Mouse (Mus musculus) kidney, adult 2 months (tissue): ENCODE results near the gene 6430571L13Rik. TPM values are rescaled to one million over a fixed set of nuclear protein-coding genes. Genes with fewer than 3 reads are reported as not detected.

Experiments
- DNase-seq: peaks from one replicate; pipeline ENCODE4 v3.0.0; 2021
- H3K27ac ChIP-seq: fragments of 200-500 bp; 2 replicates; pipeline ENCODE4 v1.5.1; 2012; ENCODE audit warnings: low read depth, low read length, control low read depth, inconsistent platforms; ENCODE audit not compliant: insufficient read depth
- H3K27me3 ChIP-seq: fragments of 200-500 bp; replicated peaks from 2 replicates; pipeline ENCODE4 v1.6.1; 2012; ENCODE audit warnings: mild to moderate bottlenecking, moderate library complexity, low read length, inconsistent platforms; ENCODE audit not compliant: control insufficient read depth, insufficient read depth
- H3K36me3 ChIP-seq: fragments of 200-500 bp; 2 replicates; pipeline ENCODE4 v1.6.1; 2012; ENCODE audit warnings: mild to moderate bottlenecking, moderate library complexity, low read length, inconsistent platforms; ENCODE audit not compliant: control insufficient read depth, insufficient read depth
- H3K4me1 ChIP-seq: fragments of 200-500 bp; 2 replicates; pipeline ENCODE4 v1.6.1; 2011; ENCODE audit warnings: low read length; ENCODE audit not compliant: control insufficient read depth, insufficient read depth
- H3K4me3 ChIP-seq: fragments of 200-500 bp; 2 replicates; pipeline ENCODE4 v1.5.1; 2011; ENCODE audit warnings: mild to moderate bottlenecking, low read depth, low read length, control low read depth; ENCODE audit not compliant: insufficient read depth
- CTCF ChIP-seq: fragments of 200-500 bp; conservative IDR thresholded peaks from 2 replicates; pipeline ENCODE4 v1.5.1; 2011; ENCODE audit warnings: low read depth, mild to moderate bottlenecking, control low read depth, low read length, moderate library complexity, mixed read lengths; ENCODE audit not compliant: insufficient read depth, insufficient read length
- POLR2A ChIP-seq: fragments of 200-500 bp; IDR thresholded peaks from one replicate; pipeline ENCODE4 v1.6.1; 2011; ENCODE audit warnings: low read depth, low read length, control low read depth
- WGBS: fragments of 180-500 bp; shearing (Covaris S2); methylation state at CpG from one replicate; pipeline ENCODE4 v1.1.7; 2018; 5-methylcytosine and 5-hydroxymethylcytosine counted together
- polyA plus RNA-seq: library from polyadenylated mRNA; depleted of rRNA; stranded (reverse); fragments of >200 nt; gene quantifications from 2 replicates; pipeline ENCODE4 v1.2.3, GENCODE M21; 2012; rRNA removed

6430571L13Rik gene
- polyA plus RNA-seq = 6.1 and 7.4 TPM in 2 replicates

- Histone ChIP-seq H3K4me1 (peaks cover 12% of the 10 kb centered on the region; the same call in 1 of the 2 replicates), H3K27ac (no peak within 1 kb of the TSS), H3K4me3 (peak within 1 kb of the TSS; percentile 75), H3K36me3 (no peaks in the 10 kb centered on the region), H3K27me3 (no peaks in the 10 kb centered on the region)
- WGBS = under 1% methylated on average over 34 of the region's 34 CpGs
- peak; percentile 98 for DNase-seq
- no peak for TF ChIP-seq POLR2A
- TF ChIP-seq CTCF = no peak
Observed at GRCm38 (mm10) chr9:107340267-107340859, at the start of gene 6430571L13Rik. TSS of gene 6430571L13Rik (plus strand) at chr9:107340602.

GRCm38 (mm10) chr9:107290897-107291296 lies 49.5 kb upstream of the 6430571L13Rik start:
- 29% methylated on average over 10 of the region's 10 CpGs for whole genome bisulfite sequencing
- Histone ChIP-seq H3K27me3 (no peaks in the 10 kb centered on the region), H3K4me3 (no peak overlapping the region), H3K27ac (no peak overlapping the region), H3K4me1 (peaks cover 13% of the 10 kb centered on the region; the same call in 1 of the 2 replicates), H3K36me3 (no peaks in the 10 kb centered on the region)
- peak; percentile 85 for DNase-seq
- TF ChIP-seq CTCF = peak; percentile 99
- no peak for TF ChIP-seq POLR2A

- TF ChIP-seq POLR2A (no peak), CTCF (peak; percentile 96)
- H3K27me3 ChIP-seq = no peaks in the 10 kb centered on the region
- DNase-seq = peak; percentile 91
- no peak overlapping the region for H3K4me3 ChIP-seq
- H3K27ac ChIP-seq = no peak overlapping the region
- H3K4me1 ChIP-seq = peaks cover 16% of the 10 kb centered on the region; the same call in 1 of the 2 replicates
- no peaks in the 10 kb centered on the region for H3K36me3 ChIP-seq
- WGBS = under 1% methylated on average over 6 of the region's 6 CpGs
Observed at GRCm38 (mm10) chr9:107294249-107294648, 46.2 kb upstream of the 6430571L13Rik start.

GRCm38 (mm10) chr9:107295616-107296015 lies 44.8 kb upstream of the 6430571L13Rik start:
- no peaks in the 10 kb centered on the region for H3K27me3 ChIP-seq
- peaks cover 18% of the 10 kb centered on the region; the same call in 1 of the 2 replicates for H3K4me1 ChIP-seq
- H3K27ac ChIP-seq = no peak overlapping the region
- 57% methylated on average over 4 of the region's 4 CpGs for WGBS
- H3K4me3 ChIP-seq = no peak overlapping the region
- TF ChIP-seq CTCF = no peak
- no peak for TF ChIP-seq POLR2A
- DNase-seq = no peak
- H3K36me3 ChIP-seq = peaks cover 4% of the 10 kb centered on the region

- no peaks in the 10 kb centered on the region for H3K27me3 ChIP-seq
- peak within 1 kb of the TSS; percentile 77 for H3K4me3 ChIP-seq
- DNase-seq = no peak
- TF ChIP-seq POLR2A (no peak), CTCF (no peak)
- H3K4me1 ChIP-seq = peaks cover 21% of the 10 kb centered on the region; the same call in 1 of the 2 replicates
- peaks cover 6% of the 10 kb centered on the region for H3K36me3 ChIP-seq
- peak within 1 kb of the TSS; percentile 94 for H3K27ac ChIP-seq
Observed at GRCm38 (mm10) chr9:107296016-107296040, 44.6 kb upstream of the 6430571L13Rik start, which contains the start of gene Cish. TSS of gene Cish (plus strand) at chr9:107296026.

- Histone ChIP-seq H3K4me3 (peak overlapping the region; percentile 57), H3K27ac (peak overlapping the region; percentile 79), H3K36me3 (peaks cover 7% of the 10 kb centered on the region), H3K27me3 (no peaks in the 10 kb centered on the region), H3K4me1 (peaks cover 23% of the 10 kb centered on the region; the same call in 1 of the 2 replicates)
- no peak for TF ChIP-seq CTCF
- no peak for TF ChIP-seq POLR2A
- WGBS = 1% methylated on average over 14 of the region's 14 CpGs
- DNase-seq = no peak
Observed at GRCm38 (mm10) chr9:107296041-107296440, 44.4 kb upstream of the 6430571L13Rik start.

- TF ChIP-seq CTCF = no peak
- peak; percentile 63 for TF ChIP-seq POLR2A
- peak; percentile 100 for DNase-seq
- Histone ChIP-seq H3K36me3 (peaks cover 7% of the 10 kb centered on the region), H3K27ac (peak overlapping the region; percentile 94), H3K4me3 (peak overlapping the region; percentile 77), H3K4me1 (peaks cover 24% of the 10 kb centered on the region; the same call in 1 of the 2 replicates), H3K27me3 (no peaks in the 10 kb centered on the region)
- WGBS = under 1% methylated on average over 31 of the region's 31 CpGs
Observed at GRCm38 (mm10) chr9:107296501-107296965, 43.9 kb upstream of the 6430571L13Rik start.

- Histone ChIP-seq H3K4me3 (peak overlapping the region; percentile 77), H3K27ac (peak overlapping the region; percentile 94), H3K4me1 (peaks cover 26% of the 10 kb centered on the region), H3K27me3 (no peaks in the 10 kb centered on the region), H3K36me3 (peaks cover 7% of the 10 kb centered on the region)
- DNase-seq = peak; percentile 60
- WGBS = 1% methylated on average over 16 of the region's 16 CpGs
- TF ChIP-seq POLR2A (no peak), CTCF (no peak)
Observed at GRCm38 (mm10) chr9:107297059-107297458, 43.3 kb upstream of the 6430571L13Rik start.
